Mouse (Mus musculus) CH12.LX (cell line): ENCODE results near the gene Fbxw11. TPM values are rescaled to one million over a fixed set of nuclear protein-coding genes. Genes with fewer than 3 reads are reported as not detected.

Experiments used
- DNase-seq: peaks from one replicate; pipeline ENCODE4 v3.0.0-alpha.2; 2013; ENCODE audit errors: extremely low read depth
- H3K27ac ChIP-seq: 2 replicates; pipeline ENCODE4 v1.5.1; 2012; ENCODE audit warnings: low read depth, mild to moderate bottlenecking, control low read depth, moderate library complexity; ENCODE audit not compliant: insufficient read depth
- H3K27me3 ChIP-seq: replicated peaks from 2 replicates; pipeline ENCODE3; 2012; ENCODE audit warnings: inconsistent platforms
- H3K36me3 ChIP-seq, 2 experiments: replicated peaks in 1 of 2; 2 replicates each; pipeline versions ENCODE3 to v1.6.1; 2012; ENCODE audit warnings: inconsistent platforms in 1 of 2, low read length in 1 of 2, mild to moderate bottlenecking in 1 of 2, mixed read lengths in 1 of 2, moderate library complexity in 1 of 2; ENCODE audit not compliant: control insufficient read depth in 1 of 2, insufficient read depth in 1 of 2
- H3K4me1 ChIP-seq, 2 experiments: 2 replicates each; pipeline ENCODE4 v1.6.1; 2012; ENCODE audit warnings: inconsistent platforms in 1 of 2, moderate library complexity in 1 of 2; ENCODE audit not compliant: insufficient read depth in 2 of 2, control insufficient read depth in 1 of 2
- H3K4me2 ChIP-seq: 2 replicates; pipeline ENCODE4 v1.6.1; 2012; ENCODE audit warnings: low read depth, mild to moderate bottlenecking, control low read depth; ENCODE audit not compliant: poor library complexity, insufficient read depth, severe bottlenecking
- H3K4me3 ChIP-seq, 3 experiments: fragments of 150-350 bp in 1 of 3; sonication (generic) in 1 of 3; replicated peaks in 1 of 3; 2 replicates each; pipeline versions ENCODE3 to v1.5.1; 2011 to 2012; ENCODE audit warnings: low read depth in 2 of 3, low read length in 2 of 3, mild to moderate bottlenecking in 2 of 3, moderate library complexity in 2 of 3, control low read depth in 1 of 3, improper control_type of control experiment in 1 of 3, inconsistent platforms in 1 of 3, mixed read lengths in 1 of 3; ENCODE audit not compliant: poor library complexity in 1 of 3
- H3K79me2 ChIP-seq: replicated peaks from 2 replicates; pipeline ENCODE4 v1.6.1; 2012; ENCODE audit warnings: mild to moderate bottlenecking, moderate library complexity; ENCODE audit not compliant: control insufficient read depth, poor library complexity, insufficient read depth, severe bottlenecking; ENCODE audit errors: extremely low read depth
- H3K9ac ChIP-seq: 2 replicates; pipeline ENCODE4 v1.6.1; 2012; ENCODE audit warnings: low read depth, mild to moderate bottlenecking, control low read depth, moderate library complexity; ENCODE audit not compliant: insufficient read depth
- H3K9me3 ChIP-seq: replicated peaks from 2 replicates; pipeline ENCODE3; 2012; ENCODE audit warnings: low read length, inconsistent platforms, mixed read lengths
- BHLHE40 ChIP-seq: IDR thresholded peaks from 2 replicates; pipeline ENCODE4 v1.6.1; 2011; ENCODE audit warnings: mild to moderate bottlenecking, low read depth, low read length, improper control_type of control experiment
- CHD1 ChIP-seq: IDR thresholded peaks from 2 replicates; pipeline ENCODE4 v1.6.1; 2012; ENCODE audit warnings: low read depth, low read length, improper control_type of control experiment, inconsistent platforms
- E2F4 ChIP-seq: IDR thresholded peaks from 2 replicates; pipeline ENCODE4 v1.6.1; 2011; ENCODE audit warnings: low read depth, low read length, improper control_type of control experiment; ENCODE audit not compliant: insufficient replicate concordance
- ETS1 ChIP-seq: conservative IDR thresholded peaks from 2 replicates; pipeline ENCODE4 v1.6.1; 2012; ENCODE audit warnings: low read depth, mild to moderate bottlenecking, inconsistent platforms, low read length, improper control_type of control experiment, moderate library complexity
- JUN ChIP-seq: IDR thresholded peaks from 2 replicates; pipeline ENCODE4 v1.6.1; 2011; ENCODE audit warnings: low read depth, mild to moderate bottlenecking, low read length, improper control_type of control experiment, moderate library complexity; ENCODE audit not compliant: insufficient read depth
- MAFK ChIP-seq: IDR thresholded peaks from 2 replicates; pipeline ENCODE4 v1.6.1; 2011; ENCODE audit warnings: low read length, improper control_type of control experiment; ENCODE audit not compliant: insufficient replicate concordance
- MYC ChIP-seq: IDR thresholded peaks from 2 replicates; pipeline ENCODE4 v1.6.1; 2011; ENCODE audit warnings: low read depth, mild to moderate bottlenecking, improper control_type of control experiment, low read length
- NELFE ChIP-seq: IDR thresholded peaks from 2 replicates; pipeline ENCODE4 v1.6.1; 2011; ENCODE audit warnings: low read depth, low read length, improper control_type of control experiment
- NRF1 ChIP-seq: IDR thresholded peaks from 2 replicates; pipeline ENCODE4 v1.6.1; 2014; ENCODE audit warnings: low read depth, mild to moderate bottlenecking, inconsistent platforms, low read length, improper control_type of control experiment, moderate library complexity
- POLR2A ChIP-seq: IDR thresholded peaks from 2 replicates; pipeline ENCODE4 v1.6.1; 2011; ENCODE audit warnings: low read depth, mild to moderate bottlenecking, improper control_type of control experiment, low read length
- SIN3A ChIP-seq: IDR thresholded peaks from 2 replicates; pipeline ENCODE4 v1.6.1; 2012; ENCODE audit warnings: low read length, improper control_type of control experiment, inconsistent platforms
- SMC3 ChIP-seq: IDR thresholded peaks from 2 replicates; pipeline ENCODE4 v1.6.1; 2011; ENCODE audit warnings: low read depth, low read length, improper control_type of control experiment
- UBTF ChIP-seq: IDR thresholded peaks from 2 replicates; pipeline ENCODE4 v1.6.1; 2012; ENCODE audit warnings: low read depth, mild to moderate bottlenecking, inconsistent platforms, low read length, improper control_type of control experiment, moderate library complexity
- ZKSCAN1 ChIP-seq: IDR thresholded peaks from 2 replicates; pipeline ENCODE4 v1.6.1; 2012; ENCODE audit warnings: low read depth, inconsistent platforms, low read length, improper control_type of control experiment, borderline replicate concordance
- dilution Hi-C: fragments of 300-500 bp; cut with MboI; formaldehyde crosslinking; loops from 2 replicates; pipeline ENCODE4 v1.14.3; 2020; ENCODE audit warnings: low sequenced_read_pairs; ENCODE audit not compliant: extremely low pct_unique_long_range_greater_than_20kb, extremely low pct_ligation_motif_present
- in situ Hi-C: fragments of 300-500 bp; cut with MboI; formaldehyde crosslinking; loops from 3 replicates; pipeline ENCODE4 v1.14.3; 2019; ENCODE audit warnings: low sequenced_read_pairs, low pct_ligation_motif_present, low pct_unique_long_range_greater_than_20kb, mixed read lengths
- polyA plus RNA-seq: library from polyadenylated mRNA; unstranded; fragments of >175 nt; gene quantifications from 2 replicates; pipeline ENCODE4 v1.2.1, GENCODE M21; 2012; ENCODE audit warnings: low read depth; ENCODE audit not compliant: insufficient read length
- total RNA-seq, 2 experiments: library from RNA; depleted of rRNA; stranded (reverse); fragments of 300-350 nt in 1 of 2; fragments of >200 nt in 1 of 2; gene quantifications; 2 replicates each; pipeline ENCODE4 v1.2.3; 2012 to 2014

Gene Fbxw11
- total and polyA plus RNA-seq, 3 experiments = 54.5 to 85.0 (median 58.5) TPM

DNA sequence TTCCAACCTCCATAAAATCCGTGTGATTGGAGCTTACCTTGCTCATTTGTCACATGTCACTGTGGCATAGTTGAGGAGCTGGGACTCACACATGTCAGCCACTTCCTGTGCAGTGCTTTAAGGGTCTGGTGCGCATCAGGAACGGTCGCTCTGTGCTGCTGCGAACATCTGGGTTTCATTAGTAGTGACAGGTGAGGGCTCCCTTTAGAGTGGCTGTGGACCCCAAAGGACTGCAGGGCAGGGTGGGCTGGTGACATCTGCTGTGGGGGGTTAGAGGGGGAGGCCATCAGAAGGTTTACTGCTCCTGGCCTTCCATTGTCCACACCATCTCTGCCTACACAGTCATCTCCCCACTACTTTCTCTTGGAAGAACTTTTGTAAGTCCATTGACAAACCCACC, 101.4 kb downstream of the Fbxw11 start:
- in situ Hi-C loops = no loop called here
- H3K27me3 ChIP-seq = no peaks in the 10 kb centered on the region
- H3K4me2 ChIP-seq = no peak overlapping the region
- dilution Hi-C loops = no loop called here
- H3K79me2 ChIP-seq = no peaks in the 10 kb centered on the region
- H3K9ac ChIP-seq = no peak overlapping the region
- TF ChIP-seq POLR2A = no peak
- TF ChIP-seq ZKSCAN1 = no peak
- no peak for TF ChIP-seq E2F4
- no peak for TF ChIP-seq BHLHE40
- no peak for TF ChIP-seq SIN3A
- TF ChIP-seq UBTF = no peak
- TF ChIP-seq ETS1 = no peak
- no peak for TF ChIP-seq SMC3
- TF ChIP-seq, all 38 proteins: peak for 0
- no peak overlapping the region for H3K4me3 ChIP-seq
- H3K4me1 ChIP-seq = peaks cover 0 to 4% of the 10 kb centered on the region in 2 experiments; a peak in 2 of 4 replicates
- peaks cover 55 to 86% of the 10 kb centered on the region in 2 experiments for H3K36me3 ChIP-seq
- H3K9me3 ChIP-seq = peaks cover 3% of the 10 kb centered on the region
- H3K27ac ChIP-seq = no peak overlapping the region
- no peak for DNase-seq

DNA sequence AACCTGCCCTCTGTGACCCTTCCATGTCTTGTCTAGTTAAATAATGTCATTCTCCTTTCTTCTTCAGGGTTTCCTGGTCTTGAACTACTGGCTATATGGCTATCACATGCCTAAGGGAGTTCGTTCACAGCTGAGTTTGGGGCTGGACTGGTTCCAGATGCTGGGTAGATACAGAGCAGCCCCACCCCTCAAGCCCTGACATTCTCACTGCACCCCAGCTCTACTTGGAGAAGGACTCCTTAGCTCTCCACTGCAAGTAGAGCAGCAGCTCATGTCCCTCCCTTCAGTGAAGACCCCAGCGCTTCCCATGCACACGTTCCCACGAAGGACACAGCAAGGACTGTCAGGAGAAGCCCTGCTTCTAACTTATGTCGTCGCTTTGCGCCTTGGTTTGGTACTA, 101.9 kb downstream of the Fbxw11 start:
- H3K27ac ChIP-seq = no peak overlapping the region
- peaks cover 3% of the 10 kb centered on the region for H3K9me3 ChIP-seq
- H3K36me3 ChIP-seq = peaks cover 49 to 80% of the 10 kb centered on the region in 2 experiments
- in situ Hi-C loops = no loop called here
- peaks cover 0 to 6% of the 10 kb centered on the region in 2 experiments; a peak in 2 of 4 replicates for H3K4me1 ChIP-seq
- DNase-seq = no peak
- no peak overlapping the region for H3K4me2 ChIP-seq
- TF ChIP-seq BHLHE40 (no peak), CHD1 (no peak), NRF1 (no peak), JUN (no peak), NELFE (no peak), MAFK (no peak)
- TF ChIP-seq, all 38 proteins: peak for 0
- H3K9ac ChIP-seq = no peak overlapping the region
- no peaks in the 10 kb centered on the region for H3K27me3 ChIP-seq
- dilution Hi-C loops = no loop called here
- no peak overlapping the region for H3K4me3 ChIP-seq
- H3K79me2 ChIP-seq = no peaks in the 10 kb centered on the region

DNA sequence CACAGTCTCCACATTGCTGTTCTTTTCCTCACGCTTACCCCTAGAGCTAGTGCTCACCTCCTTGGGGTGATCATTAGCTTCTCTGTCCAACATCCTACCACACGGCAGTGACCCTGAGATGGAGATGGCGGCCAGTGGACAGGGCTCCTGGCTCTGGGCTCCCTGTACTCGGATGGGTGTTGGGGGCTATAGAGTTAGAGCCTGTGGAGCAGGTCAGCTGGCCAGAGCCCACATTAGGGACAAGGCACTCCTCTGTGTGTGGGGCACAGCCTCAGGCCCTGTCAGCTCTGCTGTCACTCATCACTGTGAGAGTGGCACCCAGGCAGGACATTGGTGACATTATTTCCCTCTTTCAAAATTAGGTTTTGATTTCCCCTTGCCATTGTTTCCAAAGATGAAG, 102.9 kb downstream of the Fbxw11 start:
- Histone ChIP-seq H3K27ac (no peak overlapping the region), H3K36me3 (peaks cover 45 to 72% of the 10 kb centered on the region in 2 experiments), H3K9ac (no peak overlapping the region), H3K4me3 (no peak overlapping the region), H3K79me2 (no peaks in the 10 kb centered on the region), H3K4me1 (peaks cover 0 to 6% of the 10 kb centered on the region in 2 experiments; a peak in 2 of 4 replicates), H3K4me2 (no peak overlapping the region), H3K9me3 (peaks cover 3% of the 10 kb centered on the region), H3K27me3 (no peaks in the 10 kb centered on the region)
- in situ Hi-C loops (no loop called here), dilution Hi-C loops (no loop called here)
- TF ChIP-seq SIN3A = no peak
- TF ChIP-seq POLR2A = no peak
- no peak for TF ChIP-seq MYC
- DNase-seq = no peak
